Comparison of ENCODE assay signal across 20 mouse cellular contexts in genomic region chr2:119194140-119194539, GRCm38 (mm10). TPM values are rescaled to one million over a fixed set of nuclear protein-coding genes. Genes with fewer than 3 reads are reported as not detected.
DNase-seq lines count a peak whose midpoint lies in the region; ATAC-seq and TF ChIP-seq lines count a peak whose summit lies in the region.
"Had no signal": no experiment of that assay in that cellular context is flagged by ENCODE, and none has a peak within 500 bp of the region (broad histone marks: within the 10 kb centered on the region; RNA-seq: fewer than 3 reads in every experiment).

No protein-coding gene starts in this region.

- H3K27ac ChIP-seq in cerebellum, adult 2 months (ENCODE audit: insufficient read depth, low read length): no peak overlapping the region
- peak overlapping the region; percentile 67 for H3K27ac ChIP-seq in heart, embryonic 15.5 days
- no peak overlapping the region for H3K27ac ChIP-seq in neural tube, embryonic 15.5 days (replicated peaks)
- H3K27ac ChIP-seq: embryonic facial prominence, embryonic 12.5 days; liver, embryonic 14.5 days; midbrain, embryonic 10.5 days had no signal

- DNase-seq in cerebellum, adult 2 months: peak; percentile 30 to 38
- DNase-seq in cerebellum, adult 9-10 months: no peak
- DNase-seq in heart, adult 8-10 months (ENCODE audit: low spot score): peak; percentile 28
- no peak for DNase-seq in heart, adult 11 months
- DNase-seq: cerebellum, postnatal 36 days; kidney, postnatal 14 days; right cerebral cortex, postnatal 25 days; thymus, postnatal 14 days had no signal

- H3K36me3 ChIP-seq in E14TG2a.4 (ENCODE audit: insufficient read depth, low read length): no peaks in the 10 kb centered on the region
- H3K36me3 ChIP-seq in heart, embryonic 15.5 days: no peaks in the 10 kb centered on the region
- H3K36me3 ChIP-seq in neural tube, embryonic 15.5 days: no peaks in the 10 kb centered on the region
- H3K36me3 ChIP-seq: embryonic facial prominence, embryonic 12.5 days; midbrain, embryonic 10.5 days had no signal

- no peak for TF ChIP-seq CTCF in cerebellum, adult 2 months (IDR thresholded peaks at IDR 0.05; ENCODE audit: borderline replicate concordance, insufficient read depth, low read depth, low read length)
- TF ChIP-seq CTCF in E14TG2a.4 (conservative IDR thresholded peaks at IDR 0.05; ENCODE audit: low read length): no peak

- peaks cover under 1% of the 10 kb centered on the region; the same call in 1 of the 2 replicates for H3K4me1 ChIP-seq in cerebellum, adult 2 months (ENCODE audit: control insufficient read depth, insufficient read depth, low read length)
- H3K4me1 ChIP-seq in E14TG2a.4 (replicated peaks; ENCODE audit: low read depth, low read length): peaks cover 38% of the 10 kb centered on the region
- peaks cover 11% of the 10 kb centered on the region for H3K4me1 ChIP-seq in heart, embryonic 15.5 days (replicated peaks)
- H3K4me1 ChIP-seq in neural tube, embryonic 15.5 days: peaks cover 18% of the 10 kb centered on the region

- no peaks in the 10 kb centered on the region for H3K27me3 ChIP-seq in cerebellum, adult 2 months (ENCODE audit: control insufficient read depth, insufficient read depth, low read length)
- H3K27me3 ChIP-seq in E14TG2a.4 (ENCODE audit: insufficient read depth, low read length): no peaks in the 10 kb centered on the region
- H3K27me3 ChIP-seq in heart, embryonic 15.5 days: no peaks in the 10 kb centered on the region
- H3K27me3 ChIP-seq in neural tube, embryonic 15.5 days (replicated peaks): no peaks in the 10 kb centered on the region
- H3K27me3 ChIP-seq: embryonic facial prominence, embryonic 12.5 days had no signal

- 30% methylated on average over 5 of the region's 5 CpGs for WGBS in cerebellum, adult 2 months
- 66% methylated on average over 5 of the region's 5 CpGs for WGBS in heart, embryonic 15.5 days
- WGBS in neural tube, embryonic 15.5 days: 88% methylated on average over 5 of the region's 5 CpGs

- H3K4me3 ChIP-seq in cerebellum, adult 2 months (replicated peaks; ENCODE audit: insufficient read depth, low read depth, low read length): no peak overlapping the region
- peak overlapping the region; percentile 29; the same call in 1 of the 2 replicates for H3K4me3 ChIP-seq in E14TG2a.4 (replicated peaks; ENCODE audit: low read length)
- H3K4me3 ChIP-seq in heart, embryonic 15.5 days: no peak overlapping the region
- no peak overlapping the region for H3K4me3 ChIP-seq in neural tube, embryonic 15.5 days (replicated peaks)
- H3K4me3 ChIP-seq: embryonic facial prominence, embryonic 12.5 days; midbrain, embryonic 10.5 days had no signal

- ATAC-seq in heart, embryonic 15.5 days (replicated peaks; ENCODE audit: insufficient number of reproducible peaks, insufficient read depth, low FRiP score, low read depth): no peak
- no peak for ATAC-seq in CD4-positive, CD25-positive, alpha-beta regulatory T cell, adult 4 months
- ATAC-seq in neural tube, embryonic 15.5 days (ENCODE audit: low FRiP score): no peak
- ATAC-seq: intestine, embryonic 16.5 days had no signal

- H3K9ac ChIP-seq in heart, embryonic 15.5 days: no peak overlapping the region
- no peak overlapping the region for H3K9ac ChIP-seq in neural tube, embryonic 15.5 days (replicated peaks)
- H3K9ac ChIP-seq: embryonic facial prominence, embryonic 12.5 days; liver, embryonic 14.5 days had no signal

- TF ChIP-seq POLR2A in cerebellum, adult 2 months (IDR thresholded peaks at IDR 0.05; ENCODE audit: borderline replicate concordance, insufficient read depth, low read length): no peak

- no peaks in the 10 kb centered on the region for H3K9me3 ChIP-seq in E14TG2a.4 (ENCODE audit: low read length)
- H3K9me3 ChIP-seq in heart, embryonic 15.5 days (replicated peaks): no peaks in the 10 kb centered on the region
- no peaks in the 10 kb centered on the region for H3K9me3 ChIP-seq in neural tube, embryonic 15.5 days (replicated peaks)
- H3K9me3 ChIP-seq: embryonic facial prominence, embryonic 12.5 days; midbrain, embryonic 10.5 days had no signal

- no peak overlapping the region for H3K4me2 ChIP-seq in heart, embryonic 15.5 days
- H3K4me2 ChIP-seq in neural tube, embryonic 15.5 days: no peak overlapping the region
- H3K4me2 ChIP-seq: embryonic facial prominence, embryonic 12.5 days had no signal

RNA-seq across cellular contexts. Expression of gene Zfyve19, which starts 14.3 kb away (rescaled TPM):
- 62.7 and 65.6 TPM in 2 replicates for polyA plus RNA-seq in cerebellum, adult 2 months (2012; rRNA removed)
- total RNA-seq in heart, adult 8-10 months (2022): 10 to 100 TPM in 2 of 4 experiments, 1 to 10 TPM in 2; 7.8 to 14.3 (median 10.0) TPM
- 29.7 and 36.3 TPM in 2 replicates for polyA plus RNA-seq in heart, embryonic 15.5 days (2015; fragmentation: Nextera tagmentation; extraction: Ambion mirVana)
- polyA plus RNA-seq in CD4-positive, CD25-positive, alpha-beta regulatory T cell, adult 4 months (2017; shearing (Covaris generic)): 10 to 100 TPM; 54.5 to 71.7 TPM
- polyA plus RNA-seq in neural tube, embryonic 15.5 days (2015; fragmentation: Nextera tagmentation; extraction: Ambion mirVana): 64.2 and 68.0 TPM in 2 replicates

RNA-seq across cellular contexts. Expression of gene Dnajc17, which starts 14.5 kb away (rescaled TPM):
- 23.0 and 23.7 TPM in 2 replicates for polyA plus RNA-seq in cerebellum, adult 2 months (2012; rRNA removed)
- total RNA-seq in heart, adult 8-10 months (2022): 10 to 100 TPM in 1 of 4 experiments, 1 to 10 TPM in 3; 7.6 to 11.2 (median 9.0) TPM
- 12.4 and 12.5 TPM in 2 replicates for polyA plus RNA-seq in heart, embryonic 15.5 days (2015; fragmentation: Nextera tagmentation; extraction: Ambion mirVana)
- 10 to 100 TPM; 16.0 to 16.6 TPM for polyA plus RNA-seq in CD4-positive, CD25-positive, alpha-beta regulatory T cell, adult 4 months (2017; shearing (Covaris generic))
- polyA plus RNA-seq in neural tube, embryonic 15.5 days (2015; fragmentation: Nextera tagmentation; extraction: Ambion mirVana): 23.9 and 26.1 TPM in 2 replicates

RNA-seq across cellular contexts. Expression of gene Gm14137, which starts 19.8 kb away (rescaled TPM):
- polyA plus RNA-seq in cerebellum, adult 2 months (2012; rRNA removed): not detected in 2 replicates
- not detected for total RNA-seq in heart, adult 8-10 months (2022)
- 0.29 and 0.34 TPM in 2 replicates for polyA plus RNA-seq in heart, embryonic 15.5 days (2015; fragmentation: Nextera tagmentation; extraction: Ambion mirVana)
- under 1 TPM; 0.38 to 0.57 TPM for polyA plus RNA-seq in CD4-positive, CD25-positive, alpha-beta regulatory T cell, adult 4 months (2017; shearing (Covaris generic))
- polyA plus RNA-seq in neural tube, embryonic 15.5 days (2015; fragmentation: Nextera tagmentation; extraction: Ambion mirVana): 0.69 and 0.78 TPM in 2 replicates
- total RNA-seq: layer of hippocampus, postnatal 25 days; left cerebral cortex, postnatal 36 days had no signal

RNA-seq across cellular contexts. Expression of gene Gchfr, which starts 26.6 kb away (rescaled TPM):
- 7.5 and 9.6 TPM in 2 replicates for polyA plus RNA-seq in cerebellum, adult 2 months (2012; rRNA removed)
- 10 to 100 TPM; 10.9 to 12.5 (median 11.4) TPM for total RNA-seq in heart, adult 8-10 months (2022)
- polyA plus RNA-seq in heart, embryonic 15.5 days (2015; fragmentation: Nextera tagmentation; extraction: Ambion mirVana): 4.5 and 5.9 TPM in 2 replicates
- not detected for polyA plus RNA-seq in CD4-positive, CD25-positive, alpha-beta regulatory T cell, adult 4 months (2017; shearing (Covaris generic))
- 4.6 TPM in 2 replicates for polyA plus RNA-seq in neural tube, embryonic 15.5 days (2015; fragmentation: Nextera tagmentation; extraction: Ambion mirVana)
- total RNA-seq: layer of hippocampus, postnatal 25 days; left cerebral cortex, postnatal 36 days had no signal

RNA-seq across cellular contexts. Expression of gene Ppp1r14d, which starts 35.6 kb away (rescaled TPM):
- polyA plus RNA-seq in cerebellum, adult 2 months (2012; rRNA removed): not detected in 2 replicates
- total RNA-seq in heart, adult 8-10 months (2022): not detected
- polyA plus RNA-seq in heart, embryonic 15.5 days (2015; fragmentation: Nextera tagmentation; extraction: Ambion mirVana): not detected in 2 replicates
- not detected for polyA plus RNA-seq in CD4-positive, CD25-positive, alpha-beta regulatory T cell, adult 4 months (2017; shearing (Covaris generic))
- polyA plus RNA-seq in neural tube, embryonic 15.5 days (2015; fragmentation: Nextera tagmentation; extraction: Ambion mirVana): 0.40 TPM in 1 of 2 replicates, not detected in the other
- total RNA-seq: adrenal gland, adult 18-20 months; layer of hippocampus, postnatal 25 days; left cerebral cortex, postnatal 36 days had no signal
- polyA plus RNA-seq: heart, embryonic 14.5 days; liver, embryonic 14.5 days; midbrain, embryonic 10.5 days had no signal

Comparison
In these comparisons a context has a peak if more than half of its experiments do, and no peak if none do; other contexts are left out.
1. DNase-seq: peak in cerebellum, adult 2 months (2 of 2) and heart, adult 8-10 months (single experiment); none in cerebellum, adult 9-10 months (single experiment) and heart, adult 11 months (single experiment).